Mouse (Mus musculus) bone marrow macrophage, adult 2 months (primary cell): ENCODE measurements around the gene Vwa2.

ENCODE experiments used
- CTCF ChIP-seq: IDR thresholded peaks from 2 replicates; pipeline ENCODE4 v1.5.1; 2012; ENCODE audit warnings: low read depth, mild to moderate bottlenecking, low read length, moderate library complexity
- POLR2A ChIP-seq: IDR thresholded peaks from 2 replicates; pipeline ENCODE4 v1.6.1; 2012; ENCODE audit warnings: mild to moderate bottlenecking, low read depth, low read length, borderline replicate concordance

GRCm38 (mm10) chr19:56905395-56905794, 31.3 kb downstream of the Vwa2 start:
- TF ChIP-seq POLR2A (no peak), CTCF (no peak)
